9 mouse cellular contexts compared by ENCODE assay signal in the genomic region with DNA sequence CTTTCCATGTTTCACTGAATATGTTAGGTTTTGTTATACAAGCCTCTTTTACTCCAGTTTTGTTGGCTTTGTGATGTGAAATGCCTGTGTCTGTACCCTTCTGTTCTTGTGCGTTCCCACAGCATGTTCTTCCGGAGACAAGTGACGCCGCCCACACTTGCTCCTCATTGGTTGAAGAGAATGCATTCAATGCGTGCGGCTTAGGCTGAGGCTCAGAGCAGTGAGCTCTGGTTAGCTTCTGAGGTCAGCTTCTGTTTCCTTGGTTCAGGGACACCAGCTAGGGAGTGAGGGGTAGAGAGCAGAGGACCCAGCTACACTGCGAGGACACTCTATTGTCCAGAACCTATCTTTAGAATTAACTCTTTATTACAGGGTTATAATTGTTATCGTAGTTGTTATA. TPM values are rescaled to one million over a fixed set of nuclear protein-coding genes. Genes with fewer than 3 reads are reported as not detected.
DNase-seq lines count a peak whose midpoint lies in the region; ATAC-seq and TF ChIP-seq lines count a peak whose summit lies in the region.
"Had no signal": no experiment of that assay in that cellular context is flagged by ENCODE, and none has a peak within 500 bp of the region (broad histone marks: within the 10 kb centered on the region; RNA-seq: fewer than 3 reads in every experiment).

No protein-coding gene starts in this region.

- no peak overlapping the region for H3K27ac ChIP-seq in heart, adult 2 months
- 0 out of 2 replicates have a peak overlapping the region, but pooled peaks have one; percentile 9 for H3K27ac ChIP-seq in midbrain, embryonic 10.5 days (replicated peaks)
- H3K27ac ChIP-seq: macrophage had no signal

- TF ChIP-seq EP300 in heart, adult 2 months (IDR thresholded peaks at IDR 0.05; ENCODE audit: insufficient read depth, low read depth, low read length) = no peak

- no peak for ATAC-seq in erythroblast, adult 5-6 weeks (replicated peaks; ENCODE audit: low FRiP score, poor library complexity, severe bottlenecking)

- H3K9me3 ChIP-seq in midbrain, embryonic 10.5 days (replicated peaks) = no peaks in the 10 kb centered on the region

- H3K36me3 ChIP-seq in heart, adult 2 months (ENCODE audit: control insufficient read depth, insufficient read depth, low read length) = no peaks in the 10 kb centered on the region
- no peaks in the 10 kb centered on the region for H3K36me3 ChIP-seq in midbrain, embryonic 10.5 days

- intact Hi-C loops in heart, adult 2 months (cut with DNase I) = no loop called here
- intact Hi-C loops in left cerebral cortex, postnatal 25 days (cut with DNase I) = no loop called here

- WGBS in heart, adult 2 months = 14% methylated on average over 8 of the region's 8 CpGs
- 16% methylated on average over 8 of the region's 8 CpGs for WGBS in midbrain, embryonic 10.5 days

- DNase-seq in adrenal gland, postnatal 10 days = peak; percentile 86
- peak; percentile 84 for DNase-seq in embryo, embryonic 9.5 days (ENCODE audit: extremely low spot score)
- peak; percentile 77 to 80 for DNase-seq in heart, adult 2 months
- DNase-seq in kidney, adult 11 months = peak; percentile 73
- peak; percentile 82 to 83 for DNase-seq in left cerebral cortex, postnatal 25 days (ENCODE audit: low spot score in 2 of 2)
- DNase-seq in midbrain, embryonic 10.5 days (ENCODE audit: low spot score) = peak; percentile 82
- peak; percentile 81 for DNase-seq in right cerebral cortex, postnatal 4 days

- TF ChIP-seq POLR2A in heart, adult 2 months (IDR thresholded peaks at IDR 0.05; ENCODE audit: insufficient read depth, low read depth, low read length) = no peak

- no peak overlapping the region for H3K4me3 ChIP-seq in heart, adult 2 months
- no peak overlapping the region for H3K4me3 ChIP-seq in midbrain, embryonic 10.5 days

- no peak for TF ChIP-seq CTCF in heart, adult 2 months (IDR thresholded peaks at IDR 0.05)

- H3K4me1 ChIP-seq in heart, adult 2 months (ENCODE audit: control insufficient read depth, insufficient read depth, low read length) = peaks cover 2% of the 10 kb centered on the region; the same call in 1 of the 2 replicates
- peaks cover 8% of the 10 kb centered on the region; the same call in 1 of the 2 replicates for H3K4me1 ChIP-seq in midbrain, embryonic 10.5 days

- H3K9ac ChIP-seq in heart, adult 2 months (ENCODE audit: low read depth, low read length) = no peak overlapping the region

- H3K27me3 ChIP-seq in heart, adult 2 months (ENCODE audit: control insufficient read depth, insufficient read depth, low read length) = no peaks in the 10 kb centered on the region
- 0 out of 2 replicates have a peak, but pooled peaks cover under 1% of the 10 kb centered on the region for H3K27me3 ChIP-seq in midbrain, embryonic 10.5 days (ENCODE audit: low read depth, poor library complexity, severe bottlenecking)

- H3K79me2 ChIP-seq in heart, adult 2 months (replicated peaks; ENCODE audit: control insufficient read depth, insufficient read depth, low read length) = no peaks in the 10 kb centered on the region

RNA-seq across cellular contexts. Expression of gene H2-Aa, which starts 4.0 kb away (rescaled TPM):
- 10 to 100 TPM; 40.5 to 44.8 TPM for total RNA-seq in adrenal gland, postnatal 10 days (2021)
- 10 to 100 TPM; 26.8 to 38.4 TPM for total RNA-seq in heart, adult 2 months (2021)
- polyA plus RNA-seq in heart, adult 2 months (2012; rRNA removed) = 99.0 and 141 TPM in 2 replicates
- 1 to 10 TPM; 1.9 to 2.1 TPM for total RNA-seq in left cerebral cortex, postnatal 25 days (2021)
- not detected in 2 replicates for polyA plus RNA-seq in midbrain, embryonic 10.5 days (2016; fragmentation: Nextera tagmentation; extraction: Ambion mirVana)
- total RNA-seq in erythroblast, adult 5-6 weeks (2015; ENCODE audit: low replicate concordance) = 92.2 and 127 TPM in 2 replicates
- 32.1 and 32.2 TPM in 2 replicates for total RNA-seq in erythroblast, adult 5-6 weeks (2017; ENCODE audit: low replicate concordance)

RNA-seq across cellular contexts. Expression of gene H2-Eb1, which starts 14.1 kb away (rescaled TPM):
- 10 to 100 TPM; 33.3 to 37.7 TPM for total RNA-seq in adrenal gland, postnatal 10 days (2021)
- 10 to 100 TPM; 28.9 to 36.5 TPM for total RNA-seq in heart, adult 2 months (2021)
- 49.5 and 74.4 TPM in 2 replicates for polyA plus RNA-seq in heart, adult 2 months (2012; rRNA removed)
- 1 to 10 TPM; 2.9 to 3.4 TPM for total RNA-seq in left cerebral cortex, postnatal 25 days (2021)
- polyA plus RNA-seq in midbrain, embryonic 10.5 days (2016; fragmentation: Nextera tagmentation; extraction: Ambion mirVana) = 1.5 and 2.0 TPM in 2 replicates
- 6.5 and 9.8 TPM in 2 replicates for total RNA-seq in erythroblast, adult 5-6 weeks (2015; ENCODE audit: low replicate concordance)
- total RNA-seq in erythroblast, adult 5-6 weeks (2017; ENCODE audit: low replicate concordance) = 15.9 and 53.1 TPM in 2 replicates

RNA-seq across cellular contexts. Expression of gene H2-Eb2, which starts 33.9 kb away (rescaled TPM):
- total RNA-seq in adrenal gland, postnatal 10 days (2021) = under 1 TPM; 0.21 to 0.39 TPM
- not detected for total RNA-seq in heart, adult 2 months (2021)
- polyA plus RNA-seq in heart, adult 2 months (2012; rRNA removed) = 0.09 and 0.33 TPM in 2 replicates
- not detected for total RNA-seq in left cerebral cortex, postnatal 25 days (2021)
- polyA plus RNA-seq in midbrain, embryonic 10.5 days (2016; fragmentation: Nextera tagmentation; extraction: Ambion mirVana) = not detected in 2 replicates
- total RNA-seq in erythroblast, adult 5-6 weeks (2015; ENCODE audit: low replicate concordance) = not detected in 2 replicates
- not detected in 2 replicates for total RNA-seq in erythroblast, adult 5-6 weeks (2017; ENCODE audit: low replicate concordance)

RNA-seq across cellular contexts. Expression of gene H2-Ab1, which starts 34.1 kb away (rescaled TPM):
- 10 to 100 TPM; 27.9 to 36.1 TPM for total RNA-seq in adrenal gland, postnatal 10 days (2021)
- total RNA-seq in heart, adult 2 months (2021) = 10 to 100 TPM; 21.1 to 25.7 TPM
- polyA plus RNA-seq in heart, adult 2 months (2012; rRNA removed) = 114 and 190 TPM in 2 replicates
- total RNA-seq in left cerebral cortex, postnatal 25 days (2021) = 1 to 10 TPM; 1.8 to 2.7 TPM
- polyA plus RNA-seq in midbrain, embryonic 10.5 days (2016; fragmentation: Nextera tagmentation; extraction: Ambion mirVana) = 8.3 and 11.1 TPM in 2 replicates
- 60.8 and 138 TPM in 2 replicates for total RNA-seq in erythroblast, adult 5-6 weeks (2015; ENCODE audit: low replicate concordance)
- total RNA-seq in erythroblast, adult 5-6 weeks (2017; ENCODE audit: low replicate concordance) = 38.6 and 79.7 TPM in 2 replicates

RNA-seq across cellular contexts. Expression of gene H2-Ob, which starts 52.9 kb away (rescaled TPM):
- 1 to 10 TPM; 2.7 to 3.5 TPM for total RNA-seq in adrenal gland, postnatal 10 days (2021)
- total RNA-seq in heart, adult 2 months (2021) = 1 to 10 TPM in 1 of 2 experiments, under 1 TPM in 1; 0.55 to 1.0 TPM
- polyA plus RNA-seq in heart, adult 2 months (2012; rRNA removed) = 3.5 and 6.2 TPM in 2 replicates
- total RNA-seq in left cerebral cortex, postnatal 25 days (2021) = under 1 TPM in 1 of 2 experiments, not detected in 1; 0.23 TPM
- polyA plus RNA-seq in midbrain, embryonic 10.5 days (2016; fragmentation: Nextera tagmentation; extraction: Ambion mirVana) = not detected in 2 replicates
- total RNA-seq in erythroblast, adult 5-6 weeks (2015; ENCODE audit: low replicate concordance) = 4.8 and 8.1 TPM in 2 replicates
- total RNA-seq in erythroblast, adult 5-6 weeks (2017; ENCODE audit: low replicate concordance) = 1.4 TPM in 1 of 2 replicates, not detected in the other

Comparison
In these comparisons a context has a peak if more than half of its experiments do, and no peak if none do; other contexts are left out.
1. RNA of gene H2-Aa, which starts 4.0 kb away (total RNA-seq): 32.1 to 127 TPM in erythroblast, adult 5-6 weeks, 40.5 to 44.8 TPM in adrenal gland, postnatal 10 days and 26.8 to 38.4 TPM in heart, adult 2 months; 1.9 to 2.1 TPM in left cerebral cortex, postnatal 25 days; every median in the first group is over 4 times any median in the second.
2. Peak in every context shown above with its lines, with median percentiles within 50 percentile points of each other: DNase-seq.